Mouse (Mus musculus) MEL (cell line): Measurements from ENCODE around the gene Nutf2. TPM values are rescaled to one million over a fixed set of nuclear protein-coding genes. Genes with fewer than 3 reads are reported as not detected.

Source experiments
- DNase-seq: peaks from one replicate; pipeline ENCODE4 v3.0.0; 2011; ENCODE audit warnings: low read depth, low spot score
- H3K27ac ChIP-seq: 2 replicates; pipeline ENCODE4 v1.5.1; 2012; ENCODE audit warnings: low read depth, mild to moderate bottlenecking, control low read depth, low read length, moderate library complexity; ENCODE audit not compliant: control insufficient read depth
- H3K27me3 ChIP-seq, 2 experiments: fragments of 150-350 bp in 1 of 2; sonication (generic) in 1 of 2; 2 replicates each; pipeline ENCODE4 v1.6.1; 2012; ENCODE audit warnings: low read length in 2 of 2, mild to moderate bottlenecking in 2 of 2, improper control_type of control experiment in 1 of 2, moderate library complexity in 1 of 2; ENCODE audit not compliant: insufficient read depth in 2 of 2, control insufficient read depth in 1 of 2
- H3K36me3 ChIP-seq, 2 experiments: 2 replicates each; pipeline ENCODE4 v1.6.1; 2012 to 2014; ENCODE audit warnings: low read length in 2 of 2, improper control_type of control experiment in 1 of 2, inconsistent platforms in 1 of 2, mild to moderate bottlenecking in 1 of 2; ENCODE audit not compliant: insufficient read depth in 2 of 2, control insufficient read depth in 1 of 2
- H3K4me1 ChIP-seq, 2 experiments: fragments of 150-350 bp in 1 of 2; sonication (generic) in 1 of 2; 2 replicates each; pipeline ENCODE4 v1.6.1; 2012; ENCODE audit warnings: low read length in 2 of 2, improper control_type of control experiment in 1 of 2, mild to moderate bottlenecking in 1 of 2; ENCODE audit not compliant: insufficient read depth in 2 of 2, control insufficient read depth in 1 of 2
- H3K4me3 ChIP-seq, 2 experiments: fragments of 150-350 bp in 1 of 2; sonication (generic) in 1 of 2; 2 replicates each; pipeline ENCODE4 v1.5.1; 2012; ENCODE audit warnings: low read depth in 2 of 2, low read length in 2 of 2, mild to moderate bottlenecking in 2 of 2, moderate library complexity in 2 of 2, control low read depth in 1 of 2, improper control_type of control experiment in 1 of 2; ENCODE audit not compliant: control insufficient read depth in 1 of 2, insufficient read depth in 1 of 2
- H3K79me2 ChIP-seq: 2 replicates; pipeline ENCODE4 v1.6.1; 2012; ENCODE audit warnings: mild to moderate bottlenecking, low read length, moderate library complexity; ENCODE audit not compliant: control insufficient read depth, poor library complexity, insufficient read depth
- H3K9ac ChIP-seq: 2 replicates; pipeline ENCODE4 v1.6.1; 2012; ENCODE audit warnings: low read depth, mild to moderate bottlenecking, control low read depth, low read length, moderate library complexity; ENCODE audit not compliant: control insufficient read depth, poor library complexity, severe bottlenecking
- H3K9me3 ChIP-seq: fragments of 150-350 bp; sonication (generic); replicated peaks from 2 replicates; pipeline ENCODE4 v1.6.1; 2012; ENCODE audit warnings: mild to moderate bottlenecking, low read length, improper control_type of control experiment, moderate library complexity; ENCODE audit not compliant: insufficient read depth
- BHLHE40 ChIP-seq: IDR thresholded peaks from 2 replicates; pipeline ENCODE4 v1.6.1; 2012; ENCODE audit warnings: low read depth, mild to moderate bottlenecking, inconsistent platforms, low read length, improper control_type of control experiment, borderline replicate concordance
- CHD1 ChIP-seq: IDR thresholded peaks from 2 replicates; pipeline ENCODE4 v1.6.1; 2012; ENCODE audit warnings: low read depth, mild to moderate bottlenecking, inconsistent platforms, low read length, improper control_type of control experiment
- CHD2 ChIP-seq: IDR thresholded peaks from 2 replicates; pipeline ENCODE4 v1.6.1; 2011; ENCODE audit warnings: low read length, improper control_type of control experiment
- CTCF ChIP-seq, 3 experiments: IDR thresholded peaks in 2 of 3; conservative IDR thresholded peaks in 1 of 3; 2 replicates each; pipeline ENCODE4 v1.5.1; 2011 to 2012; ENCODE audit warnings: low read length in 3 of 3, low read depth in 2 of 3, mild to moderate bottlenecking in 2 of 3, improper control_type of control experiment in 1 of 3, inconsistent platforms in 1 of 3, mixed read lengths in 1 of 3, moderate library complexity in 1 of 3; ENCODE audit not compliant: control insufficient read depth in 1 of 3, insufficient read depth in 1 of 3, poor library complexity in 1 of 3, severe bottlenecking in 1 of 3
- E2F4 ChIP-seq: IDR thresholded peaks from 2 replicates; pipeline ENCODE4 v1.6.1; 2011; ENCODE audit warnings: low read depth, low read length, improper control_type of control experiment, borderline replicate concordance
- ELF1 ChIP-seq: IDR thresholded peaks from 2 replicates; pipeline ENCODE4 v1.6.1; 2014; ENCODE audit warnings: low read depth, mild to moderate bottlenecking, inconsistent platforms, low read length, improper control_type of control experiment, moderate library complexity
- EP300 ChIP-seq, 2 experiments: IDR thresholded peaks; 2 replicates each; pipeline ENCODE4 v1.6.1; 2011; ENCODE audit warnings: improper control_type of control experiment in 2 of 2, low read length in 2 of 2, low read depth in 1 of 2, mild to moderate bottlenecking in 1 of 2
- ETS1 ChIP-seq: IDR thresholded peaks from 2 replicates; pipeline ENCODE4 v1.6.1; 2012; ENCODE audit warnings: low read depth, mild to moderate bottlenecking, inconsistent platforms, low read length, improper control_type of control experiment, moderate library complexity
- GABPA ChIP-seq: IDR thresholded peaks from 2 replicates; pipeline ENCODE4 v1.6.1; 2012; ENCODE audit warnings: low read depth, mild to moderate bottlenecking, inconsistent platforms, low read length, improper control_type of control experiment, moderate library complexity
- GATA1 ChIP-seq: IDR thresholded peaks from 2 replicates; pipeline ENCODE4 v1.6.1; 2011; ENCODE audit warnings: low read depth, low read length, improper control_type of control experiment
- JUND ChIP-seq: IDR thresholded peaks from 2 replicates; pipeline ENCODE4 v1.6.1; 2011; ENCODE audit warnings: low read depth, mild to moderate bottlenecking, improper control_type of control experiment, low read length
- KAT2A ChIP-seq: conservative IDR thresholded peaks from 2 replicates; pipeline ENCODE4 v1.6.1; 2012; ENCODE audit warnings: low read depth, low read length, improper control_type of control experiment, inconsistent platforms
- MAFK ChIP-seq: IDR thresholded peaks from 2 replicates; pipeline ENCODE4 v1.6.1; 2011; ENCODE audit warnings: low read depth, mild to moderate bottlenecking, low read length, improper control_type of control experiment, borderline replicate concordance
- MAX ChIP-seq: IDR thresholded peaks from 2 replicates; pipeline ENCODE4 v1.6.1; 2011; ENCODE audit warnings: low read length, improper control_type of control experiment
- MAZ ChIP-seq: IDR thresholded peaks from 2 replicates; pipeline ENCODE4 v1.6.1; 2012; ENCODE audit warnings: low read depth, mild to moderate bottlenecking, inconsistent platforms, low read length, improper control_type of control experiment
- MEF2A ChIP-seq: IDR thresholded peaks from 2 replicates; pipeline ENCODE4 v1.6.1; 2014; ENCODE audit warnings: low read depth, mild to moderate bottlenecking, inconsistent platforms, low read length, improper control_type of control experiment; ENCODE audit not compliant: poor library complexity, insufficient replicate concordance, severe bottlenecking; ENCODE audit errors: extremely low read depth
- MXI1 ChIP-seq: IDR thresholded peaks from 2 replicates; pipeline ENCODE4 v1.6.1; 2011; ENCODE audit warnings: mild to moderate bottlenecking, low read depth, low read length, improper control_type of control experiment
- MYB ChIP-seq: IDR thresholded peaks from 2 replicates; pipeline ENCODE4 v1.6.1; 2011; ENCODE audit warnings: mild to moderate bottlenecking, low read depth, low read length, improper control_type of control experiment
- MYC ChIP-seq: IDR thresholded peaks from 2 replicates; pipeline ENCODE4 v1.6.1; 2011; ENCODE audit warnings: low read depth, mild to moderate bottlenecking, low read length, improper control_type of control experiment, moderate library complexity
- NELFE ChIP-seq: IDR thresholded peaks from 2 replicates; pipeline ENCODE4 v1.6.1; 2011; ENCODE audit warnings: low read depth, low read length, improper control_type of control experiment
- NRF1 ChIP-seq: IDR thresholded peaks from 2 replicates; pipeline ENCODE4 v1.6.1; 2014; ENCODE audit warnings: low read depth, mild to moderate bottlenecking, inconsistent platforms, low read length, improper control_type of control experiment, moderate library complexity; ENCODE audit not compliant: poor library complexity, insufficient read depth, severe bottlenecking
- POLR2A ChIP-seq, 2 experiments: IDR thresholded peaks; 2 replicates each; pipeline ENCODE4 v1.6.1; 2011 to 2012; ENCODE audit warnings: low read length in 2 of 2, mild to moderate bottlenecking in 2 of 2, control low read depth in 1 of 2, improper control_type of control experiment in 1 of 2, low read depth in 1 of 2, moderate library complexity in 1 of 2; ENCODE audit not compliant: control insufficient read depth in 1 of 2, insufficient read depth in 1 of 2, poor library complexity in 1 of 2
- POLR2AphosphoS2 ChIP-seq: IDR thresholded peaks from 2 replicates; pipeline ENCODE4 v1.6.1; 2011; ENCODE audit warnings: low read length, improper control_type of control experiment
- POLR2AphosphoS5 ChIP-seq: IDR thresholded peaks from 2 replicates; pipeline ENCODE4 v1.6.1; 2012; ENCODE audit warnings: low read depth, borderline replicate concordance, mild to moderate bottlenecking, inconsistent platforms, low read length, moderate library complexity, mixed read lengths
- RAD21 ChIP-seq: IDR thresholded peaks from 2 replicates; pipeline ENCODE4 v1.6.1; 2011; ENCODE audit warnings: mild to moderate bottlenecking, low read depth, low read length, improper control_type of control experiment
- RCOR1 ChIP-seq: IDR thresholded peaks from 2 replicates; pipeline ENCODE4 v1.6.1; 2012; ENCODE audit warnings: low read depth, mild to moderate bottlenecking, inconsistent platforms, low read length, improper control_type of control experiment
- SIN3A ChIP-seq: IDR thresholded peaks from 2 replicates; pipeline ENCODE4 v1.6.1; 2012; ENCODE audit warnings: low read length, improper control_type of control experiment, inconsistent platforms
- SMC3 ChIP-seq: IDR thresholded peaks from 2 replicates; pipeline ENCODE4 v1.6.1; 2011; ENCODE audit warnings: low read depth, low read length, improper control_type of control experiment
- TAL1 ChIP-seq: IDR thresholded peaks from 2 replicates; pipeline ENCODE4 v1.6.1; 2012; ENCODE audit warnings: mild to moderate bottlenecking, inconsistent platforms, low read length, moderate library complexity, mixed read lengths
- TBP ChIP-seq: IDR thresholded peaks from 2 replicates; pipeline ENCODE4 v1.8.0; 2011; ENCODE audit warnings: low read depth, low read length, improper control_type of control experiment
- TCF12 ChIP-seq: IDR thresholded peaks from 2 replicates; pipeline ENCODE4 v1.6.1; 2014; ENCODE audit warnings: low read depth, mild to moderate bottlenecking, inconsistent platforms, low read length, improper control_type of control experiment, moderate library complexity
- UBTF ChIP-seq: IDR thresholded peaks from 2 replicates; pipeline ENCODE4 v1.6.1; 2012; ENCODE audit warnings: low read depth, mild to moderate bottlenecking, inconsistent platforms, low read length, improper control_type of control experiment, moderate library complexity, borderline replicate concordance; ENCODE audit not compliant: insufficient read depth
- USF1 ChIP-seq: IDR thresholded peaks from 2 replicates; pipeline ENCODE4 v1.6.1; 2014; ENCODE audit warnings: low read depth, mild to moderate bottlenecking, inconsistent platforms, low read length, improper control_type of control experiment, moderate library complexity
- USF2 ChIP-seq, 2 experiments: IDR thresholded peaks; 2 replicates each; pipeline ENCODE4 v1.6.1; 2011 to 2012; ENCODE audit warnings: improper control_type of control experiment in 2 of 2, low read length in 2 of 2, borderline replicate concordance in 1 of 2, inconsistent platforms in 1 of 2, low read depth in 1 of 2, mild to moderate bottlenecking in 1 of 2; ENCODE audit not compliant: insufficient read depth in 1 of 2
- ZC3H11A ChIP-seq: IDR thresholded peaks from 2 replicates; pipeline ENCODE4 v1.6.1; 2012; ENCODE audit warnings: low read depth, mild to moderate bottlenecking, inconsistent platforms, low read length, improper control_type of control experiment
- ZKSCAN1 ChIP-seq: IDR thresholded peaks from 2 replicates; pipeline ENCODE4 v1.6.1; 2012; ENCODE audit warnings: low read depth, mild to moderate bottlenecking, inconsistent platforms, low read length, improper control_type of control experiment, moderate library complexity
- ZMIZ1 ChIP-seq: IDR thresholded peaks from 2 replicates; pipeline ENCODE4 v1.6.1; 2012; ENCODE audit warnings: low read depth, mild to moderate bottlenecking, inconsistent platforms, low read length, improper control_type of control experiment, moderate library complexity
- ZNF384 ChIP-seq: IDR thresholded peaks from 2 replicates; pipeline ENCODE4 v1.6.1; 2012; ENCODE audit warnings: low read depth, mild to moderate bottlenecking, inconsistent platforms, low read length, improper control_type of control experiment
- polyA plus RNA-seq, 2 experiments: library from polyadenylated mRNA; stranded (reverse) in 1 of 2; unstranded in 1 of 2; fragments of >175 nt in 1 of 2; fragments of >200 nt in 1 of 2; gene quantifications; 2 replicates each; pipeline versions ENCODE4 v1.2.1 to v1.2.4; 2012; ENCODE audit warnings: low replicate concordance in 2 of 2, low read depth in 1 of 2; ENCODE audit not compliant: insufficient read length in 2 of 2, insufficient read depth in 1 of 2, missing spikeins in 1 of 2
- total RNA-seq: library from RNA; depleted of rRNA; stranded (reverse); fragments of 300-350 nt; gene quantifications from 2 replicates; pipeline ENCODE4 v1.2.3, GENCODE M21; 2012

The Nutf2 gene
- total and polyA plus RNA-seq, 3 experiments: 28.0 to 167 TPM; not detected in 1

- DNase-seq: peak; percentile 82
- no peaks in the 10 kb centered on the region for H3K9me3 ChIP-seq
- H3K4me3 ChIP-seq: peak overlapping the region; percentile 37 to 56
- peaks cover 51% of the 10 kb centered on the region for H3K79me2 ChIP-seq
- no peaks in the 10 kb centered on the region for H3K27me3 ChIP-seq
- peaks cover 0 to 32% of the 10 kb centered on the region in 2 experiments; a peak in 2 of 4 replicates for H3K36me3 ChIP-seq
- H3K27ac ChIP-seq: peak overlapping the region; percentile 91
- peak overlapping the region; percentile 74 for H3K9ac ChIP-seq
- peaks cover 6 to 36% of the 10 kb centered on the region in 2 experiments for H3K4me1 ChIP-seq
- TF ChIP-seq NRF1: no peak
- TF ChIP-seq TCF12: peak; percentile 92
- no peak for TF ChIP-seq USF2 (IDR thresholded peaks at IDR 0.05; ENCODE audit: borderline replicate concordance in 1 of 2, insufficient read depth in 1 of 2, low read depth in 1 of 2, low read length in 2 of 2)
- TF ChIP-seq POLR2AphosphoS5: no peak
- TF ChIP-seq RCOR1: peak; percentile 93
- peak; percentile 93 for TF ChIP-seq TBP
- peak; percentile 61 to 86; a peak in 3 of 4 replicates for TF ChIP-seq EP300 (IDR thresholded peaks at IDR 0.05; ENCODE audit: low read depth in 1 of 2, low read length in 2 of 2)
- TF ChIP-seq GATA1: peak; percentile 87
- TF ChIP-seq SIN3A: peak; percentile 86
- TF ChIP-seq ZMIZ1: 0 out of 2 replicates have a peak, but pooled peaks have one; percentile 36
- no peak for TF ChIP-seq JUND
- TF ChIP-seq MYB: no peak
- TF ChIP-seq MYC: peak; percentile 91
- TF ChIP-seq TAL1: peak; percentile 90
- TF ChIP-seq ETS1: peak; percentile 81
- TF ChIP-seq MXI1: peak; percentile 86
- no peak for TF ChIP-seq CHD1
- no peak for TF ChIP-seq GABPA
- no peak; the same call in 1 of the 2 replicates for TF ChIP-seq KAT2A
- TF ChIP-seq MAX: peak; percentile 80; the same call in 1 of the 2 replicates
- TF ChIP-seq SMC3: no peak
- TF ChIP-seq ZC3H11A: no peak
- no peak for TF ChIP-seq ZKSCAN1
- TF ChIP-seq MAZ: 0 out of 2 replicates have a peak, but pooled peaks have one; percentile 62
- no peak for TF ChIP-seq POLR2A (IDR thresholded peaks at IDR 0.05; ENCODE audit: control insufficient read depth in 1 of 2, insufficient read depth in 1 of 2, low read depth in 1 of 2, low read length in 2 of 2, poor library complexity in 1 of 2)
- no peak for TF ChIP-seq CTCF (IDR thresholded peaks at IDR 0.05 in 2 of 3, conservative IDR thresholded peaks at IDR 0.05 in 1 of 3; ENCODE audit: control insufficient read depth in 1 of 3, insufficient read depth in 1 of 3, low read depth in 2 of 3, low read length in 3 of 3, poor library complexity in 1 of 3, severe bottlenecking in 1 of 3)
- no peak for TF ChIP-seq E2F4
- TF ChIP-seq ELF1: 0 out of 2 replicates have a peak, but pooled peaks have one; percentile 24
- TF ChIP-seq RAD21: no peak
- TF ChIP-seq POLR2AphosphoS2: no peak
- no peak for TF ChIP-seq CHD2
- TF ChIP-seq ZNF384: no peak
- no peak for TF ChIP-seq UBTF
- TF ChIP-seq USF1: peak; percentile 77
- no peak for TF ChIP-seq MEF2A
- peak; percentile 100 for TF ChIP-seq BHLHE40
- no peak for TF ChIP-seq NELFE
- no peak for TF ChIP-seq MAFK
Measured at GRCm38 (mm10) chr8:105859314-105859713, 1.1 kb upstream of the Nutf2 start.
